Mouse (Mus musculus): ENCODE data around the gene Gm20538. TPM values are rescaled to one million over a fixed set of nuclear protein-coding genes. Genes with fewer than 3 reads are reported as not detected.

The Gm20538 gene
- polyA plus RNA-seq, 1 experiment from 2014 or later: not detected

- no peak for TF ChIP-seq CTCF (IDR thresholded peaks at IDR 0.05; ENCODE audit: low read depth)
- no peaks in the 10 kb centered on the region for H3K36me3 ChIP-seq (ENCODE audit: insufficient read depth)
- ATAC-seq (ENCODE audit: insufficient read depth) (peak; percentile 47), DNase-seq (peak; percentile 79)
- WGBS: 46% methylated on average over 4 of the region's 4 CpGs
- no peak overlapping the region for H3K4me2 ChIP-seq
- H3K9me3 ChIP-seq (ENCODE audit: low read depth, low read length): no peaks in the 10 kb centered on the region
- no peaks in the 10 kb centered on the region for H3K4me1 ChIP-seq (ENCODE audit: insufficient read depth)
- no peak overlapping the region for H3K4me3 ChIP-seq (ENCODE audit: low read depth, low read length)
- no peak overlapping the region for H3K9ac ChIP-seq
- H3K27ac ChIP-seq (ENCODE audit: low read depth): no peak overlapping the region
- H3K27me3 ChIP-seq (ENCODE audit: insufficient read depth, low read length): 0 out of 2 replicates have a peak, but pooled peaks cover 6% of the 10 kb centered on the region
These were observed 49.9 kb downstream of the Gm20538 start for GRCm38 (mm10) chr19:44502741-44503140.

DNA sequence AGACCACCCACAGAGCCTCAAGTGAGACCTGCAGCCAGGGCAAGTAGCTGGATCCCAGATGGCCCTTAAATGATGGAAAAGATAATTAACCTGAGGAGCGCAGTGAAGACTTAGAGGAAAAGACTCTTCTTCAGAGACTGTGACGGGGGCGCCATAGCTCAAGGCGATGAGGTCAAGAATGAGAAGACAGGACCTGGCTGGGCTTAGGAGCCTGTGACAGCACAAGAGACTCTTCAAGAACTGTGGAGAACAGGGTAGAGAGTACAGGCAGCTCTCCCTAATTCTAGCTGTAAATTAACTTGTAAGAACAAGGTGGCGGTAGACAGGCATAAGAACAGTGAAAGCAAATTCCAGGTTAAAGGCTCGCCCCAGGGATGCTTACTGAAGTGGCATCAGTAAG is 50.7 kb downstream of the Gm20538 start:
- no peak overlapping the region for H3K4me3 ChIP-seq (ENCODE audit: low read depth, low read length)
- DNase-seq (no peak), ATAC-seq (ENCODE audit: insufficient read depth) (no peak)
- H3K27me3 ChIP-seq (ENCODE audit: insufficient read depth, low read length): 0 out of 2 replicates have a peak, but pooled peaks cover 3% of the 10 kb centered on the region
- no peak overlapping the region for H3K9ac ChIP-seq
- WGBS: 57% methylated on average over 6 of the region's 6 CpGs
- no peaks in the 10 kb centered on the region for H3K36me3 ChIP-seq (ENCODE audit: insufficient read depth)
- TF ChIP-seq CTCF (IDR thresholded peaks at IDR 0.05; ENCODE audit: low read depth): no peak
- H3K4me1 ChIP-seq (ENCODE audit: insufficient read depth): no peaks in the 10 kb centered on the region
- no peak overlapping the region for H3K27ac ChIP-seq (ENCODE audit: low read depth)
- H3K4me2 ChIP-seq: no peak overlapping the region
- H3K9me3 ChIP-seq (ENCODE audit: low read depth, low read length): no peaks in the 10 kb centered on the region

DNA sequence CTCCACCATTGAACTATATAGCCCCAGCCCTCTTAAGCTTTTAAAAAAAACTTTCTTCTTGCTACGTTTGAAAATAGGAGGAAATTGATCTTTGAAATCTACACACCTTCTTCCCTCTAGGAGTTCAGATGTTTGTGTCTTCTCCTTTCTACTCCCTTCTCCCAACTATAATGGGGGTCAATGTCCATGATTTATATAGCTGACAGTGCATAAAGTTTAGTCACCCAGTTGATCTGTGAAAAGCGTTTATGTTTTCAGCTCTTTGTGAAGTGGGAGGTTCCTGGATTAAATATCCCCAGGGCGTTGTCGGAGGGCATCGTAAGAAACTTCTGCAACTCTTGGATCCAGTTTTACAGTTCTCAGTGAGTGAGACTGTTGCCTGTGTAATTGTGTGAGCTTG is 52.4 kb downstream of the Gm20538 start:
- no peak for ATAC-seq (ENCODE audit: insufficient read depth)
- no peak overlapping the region for H3K4me3 ChIP-seq (ENCODE audit: low read depth, low read length)
- 59% methylated on average over 5 of the region's 5 CpGs for WGBS
- H3K36me3 ChIP-seq (ENCODE audit: insufficient read depth): no peaks in the 10 kb centered on the region
- H3K9me3 ChIP-seq (ENCODE audit: low read depth, low read length): no peaks in the 10 kb centered on the region
- 0 out of 2 replicates have a peak, but pooled peaks cover 3% of the 10 kb centered on the region for H3K27me3 ChIP-seq (ENCODE audit: insufficient read depth, low read length)
- H3K4me1 ChIP-seq (ENCODE audit: insufficient read depth): no peaks in the 10 kb centered on the region
- TF ChIP-seq CTCF (IDR thresholded peaks at IDR 0.05; ENCODE audit: low read depth): no peak
- H3K4me2 ChIP-seq: no peak overlapping the region
- no peak for DNase-seq
- H3K9ac ChIP-seq: no peak overlapping the region
- H3K27ac ChIP-seq (ENCODE audit: low read depth): no peak overlapping the region

DNA sequence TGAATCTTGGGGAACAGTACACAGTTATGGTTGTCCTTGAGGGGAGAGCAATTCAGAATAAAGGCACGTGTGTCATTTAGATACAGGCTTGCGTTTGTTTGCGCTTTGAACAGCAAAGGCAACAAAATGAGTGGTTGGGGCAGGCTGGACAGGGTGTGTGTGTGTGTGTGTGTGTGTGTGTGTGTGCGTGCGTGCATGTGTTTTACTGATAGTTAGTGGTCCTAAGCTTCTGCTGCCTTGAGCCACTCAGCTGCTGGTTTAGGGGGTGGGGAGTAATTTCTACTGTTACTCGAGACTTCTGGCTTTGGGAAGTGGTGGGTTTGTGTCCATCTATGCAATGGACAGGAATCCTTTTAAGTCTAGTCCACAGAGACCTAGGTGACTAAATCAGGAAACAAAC is 53.7 kb downstream of the Gm20538 start:
- no peaks in the 10 kb centered on the region for H3K9me3 ChIP-seq (ENCODE audit: low read depth, low read length)
- H3K4me2 ChIP-seq: no peak overlapping the region
- TF ChIP-seq CTCF (IDR thresholded peaks at IDR 0.05; ENCODE audit: low read depth): no peak
- no peak overlapping the region for H3K4me3 ChIP-seq (ENCODE audit: low read depth, low read length)
- no peak overlapping the region for H3K9ac ChIP-seq
- no peak overlapping the region for H3K27ac ChIP-seq (ENCODE audit: low read depth)
- no peaks in the 10 kb centered on the region for H3K36me3 ChIP-seq (ENCODE audit: insufficient read depth)
- H3K27me3 ChIP-seq (ENCODE audit: insufficient read depth, low read length): no peaks in the 10 kb centered on the region
- ATAC-seq (ENCODE audit: insufficient read depth) (no peak), DNase-seq (no peak)
- no peaks in the 10 kb centered on the region for H3K4me1 ChIP-seq (ENCODE audit: insufficient read depth)
- WGBS: 45% methylated on average over 6 of the region's 6 CpGs

DNA sequence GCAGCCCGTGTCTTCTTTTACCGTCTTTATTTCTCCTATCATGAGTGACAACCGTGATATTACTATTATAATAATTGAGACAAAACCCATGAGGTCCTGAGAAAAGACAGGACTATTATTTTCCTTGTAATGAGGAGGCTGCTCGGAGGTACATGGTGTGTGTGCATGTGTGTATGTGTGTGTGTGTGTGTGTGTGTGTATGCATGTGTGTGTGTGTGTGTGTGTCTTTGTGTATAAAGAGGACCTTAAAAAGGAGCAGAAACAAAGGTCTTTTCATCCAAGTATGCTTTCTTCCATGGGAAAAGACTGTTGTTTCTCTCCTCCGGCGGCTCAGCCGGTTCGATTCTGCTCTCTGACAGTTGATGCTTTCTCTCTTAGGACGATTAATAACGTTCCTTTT is 55.7 kb downstream of the Gm20538 start:
- Histone ChIP-seq H3K4me2 (no peak overlapping the region), H3K36me3 (ENCODE audit: insufficient read depth) (no peaks in the 10 kb centered on the region), H3K9ac (no peak overlapping the region), H3K27me3 (ENCODE audit: insufficient read depth, low read length) (peaks cover 4% of the 10 kb centered on the region; the same call in 1 of the 2 replicates), H3K9me3 (ENCODE audit: low read depth, low read length) (no peaks in the 10 kb centered on the region), H3K4me1 (ENCODE audit: insufficient read depth) (no peaks in the 10 kb centered on the region), H3K4me3 (ENCODE audit: low read depth, low read length) (no peak overlapping the region), H3K27ac (ENCODE audit: low read depth) (no peak overlapping the region)
- 73% methylated on average over 10 of the region's 10 CpGs for WGBS
- TF ChIP-seq CTCF (IDR thresholded peaks at IDR 0.05; ENCODE audit: low read depth): no peak
- DNase-seq (no peak), ATAC-seq (ENCODE audit: insufficient read depth) (no peak)

- Histone ChIP-seq H3K36me3 (ENCODE audit: insufficient read depth) (no peaks in the 10 kb centered on the region), H3K27ac (ENCODE audit: low read depth) (no peak overlapping the region), H3K4me2 (no peak overlapping the region), H3K27me3 (ENCODE audit: insufficient read depth, low read length) (peaks cover 4% of the 10 kb centered on the region; the same call in 1 of the 2 replicates), H3K9ac (no peak overlapping the region), H3K9me3 (ENCODE audit: low read depth, low read length) (no peaks in the 10 kb centered on the region), H3K4me1 (ENCODE audit: insufficient read depth) (no peaks in the 10 kb centered on the region), H3K4me3 (ENCODE audit: low read depth, low read length) (no peak overlapping the region)
- no peak for ATAC-seq (ENCODE audit: insufficient read depth)
- no peak for TF ChIP-seq CTCF (IDR thresholded peaks at IDR 0.05; ENCODE audit: low read depth)
- 54% methylated on average over 8 of the region's 8 CpGs for WGBS
- no peak for DNase-seq
These were observed 56.1 kb downstream of the Gm20538 start for GRCm38 (mm10) chr19:44496511-44496910.

Other genes starting within 250 kb of the Gm20538 start
- 0.15 TPM in 1 of 2 replicates, not detected in the other for gene Scd4, start 219.7 kb downstream of the Gm20538 start, polyA plus RNA-seq (2014; fragmentation: Nextera tagmentation; extraction: Ambion mirVana)
- gene Scd1, start 145.0 kb downstream of the Gm20538 start, polyA plus RNA-seq (2014; fragmentation: Nextera tagmentation; extraction: Ambion mirVana): 2.7 and 3.1 TPM in 2 replicates
- gene Wnt8b, start 59.4 kb downstream of the Gm20538 start, polyA plus RNA-seq (2014; fragmentation: Nextera tagmentation; extraction: Ambion mirVana): not detected in 2 replicates
- gene Sec31b, start 7.0 kb downstream of the Gm20538 start, polyA plus RNA-seq (2014; fragmentation: Nextera tagmentation; extraction: Ambion mirVana): 0.30 and 0.45 TPM in 2 replicates
- gene Ndufb8, start 2.6 kb upstream of the Gm20538 start, polyA plus RNA-seq (2014; fragmentation: Nextera tagmentation; extraction: Ambion mirVana): 544 and 562 TPM in 2 replicates
- gene Hif1an, start 10.0 kb upstream of the Gm20538 start, polyA plus RNA-seq (2014; fragmentation: Nextera tagmentation; extraction: Ambion mirVana): 23.9 and 24.4 TPM in 2 replicates
- gene Pax2, start 203.2 kb upstream of the Gm20538 start, polyA plus RNA-seq (2014; fragmentation: Nextera tagmentation; extraction: Ambion mirVana): 0.07 TPM in 1 of 2 replicates, not detected in the other

Measured in lung, embryonic 14.5 days (tissue).